Mouse (Mus musculus) heart, postnatal 14 days (tissue): ENCODE measurements around the gene Tpm3. TPM values are rescaled to one million over a fixed set of nuclear protein-coding genes. Genes with fewer than 3 reads are reported as not detected.

ENCODE experiments used
- DNase-seq, 2 experiments: peaks; one replicate each; pipeline ENCODE4 v3.0.0; 2021 to 2022
- intact Hi-C: fragments of 180-260 bp; cut with DNase I; formaldehyde crosslinking; loops from one replicate; pipeline ENCODE4 v1.15.1; 2025
- microRNA-seq, 2 experiments: library from miRNA; unstranded; fragments of <30 nt; microRNA quantifications; one replicate each; pipeline ENCODE4 v1.2.0; 2021 to 2022
- total RNA-seq, 2 experiments: library from RNA; stranded (reverse); gene quantifications; 2 replicates each; pipeline ENCODE4 v1.2.3; 2021

Tpm3 gene
- total RNA-seq, 2 experiments from 2014 or later: 71.0 to 71.4 TPM

GRCm38 (mm10) chr3:90127881-90128280, 55.4 kb downstream of the Tpm3 start:
- intact Hi-C loops: no loop called here
- no peak for DNase-seq

GRCm38 (mm10) chr3:90132745-90133144, 60.3 kb downstream of the Tpm3 start:
- intact Hi-C loops: no loop called here
- no peak for DNase-seq

- no peak for DNase-seq
- intact Hi-C loops: no loop called here
These were observed 60.9 kb downstream of the Tpm3 start for GRCm38 (mm10) chr3:90133331-90133730.

- intact Hi-C loops: no loop called here
- DNase-seq: no peak
These were observed 62.0 kb downstream of the Tpm3 start for GRCm38 (mm10) chr3:90134483-90134882.

DNA sequence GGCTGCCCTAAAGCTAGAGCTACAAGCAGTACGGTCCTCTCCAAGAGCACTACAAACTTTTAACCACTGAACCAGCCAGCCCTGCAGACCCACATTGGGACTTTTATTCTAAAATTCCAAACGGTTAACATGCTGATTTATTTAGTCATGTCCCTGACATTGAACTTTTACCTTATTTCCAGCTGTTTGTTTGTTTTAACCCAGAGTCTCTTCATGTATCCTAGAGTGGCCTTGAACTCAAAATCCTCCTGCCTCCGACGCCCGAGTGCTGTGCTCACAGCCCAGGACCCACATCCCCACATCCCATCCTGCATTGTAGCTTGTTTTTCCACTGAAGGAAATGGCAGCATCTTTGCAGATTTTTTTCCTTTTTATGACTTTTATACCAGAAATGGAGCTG, 62.5 kb downstream of the Tpm3 start:
- no peak for DNase-seq
- intact Hi-C loops: no loop called here

DNA sequence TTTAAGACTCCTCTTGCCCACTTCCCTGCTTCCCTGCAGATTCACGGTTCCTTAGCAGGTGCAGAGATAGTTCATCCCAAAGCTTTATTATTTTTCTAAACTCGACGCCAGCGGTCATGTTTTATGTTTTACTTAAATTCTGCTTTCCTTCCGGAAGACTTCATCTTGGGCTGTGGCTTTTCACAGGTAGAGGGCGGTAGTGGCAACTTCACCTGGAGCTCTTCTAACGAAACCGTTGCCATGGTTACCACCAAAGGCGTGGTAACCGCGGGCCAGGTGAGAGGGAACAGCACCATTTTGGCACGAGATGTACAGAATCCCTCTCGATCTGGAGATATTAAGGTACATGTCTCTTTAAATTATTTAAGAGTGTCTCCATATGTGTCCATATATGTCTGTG, 64.2 kb downstream of the Tpm3 start:
- no peak for DNase-seq
- intact Hi-C loops: no loop called here

DNA sequence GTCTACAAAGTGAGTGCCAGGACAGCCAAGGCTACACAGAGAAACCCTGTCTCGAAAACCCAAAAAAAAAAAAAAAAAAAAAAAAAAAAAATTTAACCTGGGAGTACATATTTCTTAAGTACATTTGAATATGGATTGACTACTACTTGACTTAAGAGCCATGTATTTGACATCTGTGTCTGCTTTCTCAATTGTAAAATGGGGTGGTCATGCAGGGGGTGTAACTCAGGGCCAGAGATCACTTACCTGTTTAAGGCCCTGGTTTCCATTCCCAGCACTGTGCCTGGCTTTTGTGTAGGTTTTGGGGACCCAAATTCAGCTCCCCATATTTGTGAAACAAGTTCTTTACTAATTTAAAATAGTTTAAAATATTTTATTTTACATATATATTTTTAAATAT, 65.2 kb downstream of the Tpm3 start:
- no peak for DNase-seq
- intact Hi-C loops: no loop called here

DNA sequence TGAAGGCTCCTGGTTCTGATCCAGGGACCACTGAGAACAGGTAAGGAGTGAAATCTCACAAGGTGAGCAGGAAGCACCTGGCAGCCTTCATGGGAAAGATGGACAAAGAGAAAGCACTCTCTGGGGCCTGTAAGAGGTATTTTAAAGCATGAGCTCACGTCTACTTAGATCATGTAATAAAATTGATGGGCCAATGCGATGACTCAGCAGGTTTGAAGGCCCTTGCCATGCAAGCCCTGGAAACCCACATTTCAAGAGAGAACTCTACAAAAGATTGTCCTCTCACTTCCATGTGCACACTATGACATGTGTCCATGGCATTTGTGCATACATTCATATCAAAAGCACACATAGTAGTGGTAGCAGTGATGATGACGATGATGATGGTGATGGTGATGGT, 67.5 kb downstream of the Tpm3 start:
- intact Hi-C loops: no loop called here
- no peak for DNase-seq

GRCm38 (mm10) chr3:90145461-90145860, 73.0 kb downstream of the Tpm3 start:
- no peak for DNase-seq
- intact Hi-C loops: no loop called here

- intact Hi-C loops: no loop called here
- no peak for DNase-seq
These were observed 74.2 kb downstream of the Tpm3 start for GRCm38 (mm10) chr3:90146651-90147050.

Small RNAs within 50 kb of the gene (microRNA-seq; reads per million reads assigned to microRNA genes)
- gene Mir190b: 3.1 to 9.9 reads per million in 2 experiments

Other genes with a start within 250 kb of the Tpm3 start
- gene She, start 241.3 kb upstream of the Tpm3 start, total RNA-seq: 10 to 100 TPM; 18.1 TPM
- 1 to 10 TPM; 4.9 to 5.5 TPM for gene Il6ra, start 159.5 kb upstream of the Tpm3 start, total RNA-seq
- gene Atp8b2, start 109.1 kb upstream of the Tpm3 start, total RNA-seq: 10 to 100 TPM; 39.5 to 45.4 TPM
- gene Hax1, start 73.9 kb upstream of the Tpm3 start, total RNA-seq: 10 to 100 TPM; 41.7 to 48.2 TPM
- gene 4933434E20Rik, start 21.0 kb upstream of the Tpm3 start, total RNA-seq: 10 to 100 TPM; 60.6 to 67.1 TPM
- gene Ubap2l, start 20.0 kb upstream of the Tpm3 start, total RNA-seq: 100 to 1,000 TPM; 119 to 130 TPM
- gene Nup210l, start 31.5 kb downstream of the Tpm3 start, total RNA-seq: under 1 TPM; 0.12 to 0.14 TPM
- gene Rps27, start 141.0 kb downstream of the Tpm3 start, total RNA-seq: 100 to 1,000 TPM; 868 to 969 TPM
- 10 to 100 TPM in 1 of 2 experiments, 1 to 10 TPM in 1; 6.7 to 10.9 TPM for gene Rab13, start 141.0 kb downstream of the Tpm3 start, total RNA-seq
- 10 to 100 TPM; 44.9 to 48.9 TPM for gene Jtb, start 158.9 kb downstream of the Tpm3 start, total RNA-seq
- gene Creb3l4, start 170.9 kb downstream of the Tpm3 start, total RNA-seq: not detected
- 10 to 100 TPM; 94.0 to 95.4 TPM for gene Slc39a1, start 175.5 kb downstream of the Tpm3 start, total RNA-seq
- 10 to 100 TPM; 19.5 to 21.7 TPM for gene Crtc2, start 181.5 kb downstream of the Tpm3 start, total RNA-seq
- 10 to 100 TPM; 21.1 to 23.6 TPM for gene Dennd4b, start 192.5 kb downstream of the Tpm3 start, total RNA-seq
- 10 to 100 TPM; 47.2 to 52.9 TPM for gene Gatad2b, start 220.5 kb downstream of the Tpm3 start, total RNA-seq